Mouse (Mus musculus) embryonic facial prominence, embryonic 13.5 days (tissue): Measurements from ENCODE around the gene Fis1. TPM values are rescaled to one million over a fixed set of nuclear protein-coding genes. Genes with fewer than 3 reads are reported as not detected.
A peak's percentile ranks its signal among the peaks of the same experiment; 100 is the strongest.
"Not testable (repeated sequence)": the region's sequence is repeated elsewhere in the genome, so short reads cannot be mapped to it uniquely, and the experiment has no call there.

ENCODE experiments used
- ATAC-seq: fragments of 200-750 bp; cut with Nextera tagmentation; 2 replicates; pipeline ENCODE4 v1.8.0; 2017; ENCODE audit warnings: low read depth; ENCODE audit not compliant: insufficient number of reproducible peaks, insufficient read depth, low FRiP score, low TSS enrichment
- H3K27ac ChIP-seq: fragments of 300-500 bp; sonication (generic); 2 replicates; pipeline ENCODE4 v1.5.1; 2015; ENCODE audit warnings: moderate library complexity, mild to moderate bottlenecking, inconsistent platforms
- H3K27me3 ChIP-seq: fragments of 300-500 bp; sonication (generic); 2 replicates; pipeline ENCODE4 v1.6.1; 2015; ENCODE audit warnings: mild to moderate bottlenecking, inconsistent platforms
- H3K36me3 ChIP-seq: fragments of 300-500 bp; sonication (generic); 2 replicates; pipeline ENCODE4 v1.6.1; 2015; ENCODE audit warnings: mild to moderate bottlenecking, inconsistent platforms
- H3K4me1 ChIP-seq: fragments of 300-500 bp; sonication (generic); 2 replicates; pipeline ENCODE4 v1.6.1; 2015; ENCODE audit warnings: inconsistent platforms
- H3K4me2 ChIP-seq: fragments of 300-500 bp; sonication (generic); 2 replicates; pipeline ENCODE4 v1.6.1; 2015; ENCODE audit warnings: moderate library complexity, mild to moderate bottlenecking, inconsistent platforms
- H3K4me3 ChIP-seq: fragments of 300-500 bp; sonication (generic); 2 replicates; pipeline ENCODE4 v1.5.1; 2015; ENCODE audit warnings: mild to moderate bottlenecking, inconsistent platforms
- H3K9ac ChIP-seq: fragments of 300-500 bp; sonication (generic); 2 replicates; pipeline ENCODE4 v1.6.1; 2015; ENCODE audit warnings: mild to moderate bottlenecking, inconsistent platforms
- H3K9me3 ChIP-seq: fragments of 300-500 bp; sonication (generic); 2 replicates; pipeline ENCODE4 v1.6.1; 2016; ENCODE audit warnings: inconsistent platforms
- WGBS: fragments of 180-500 bp; shearing (Covaris S2); methylation state at CpG from one replicate; pipeline ENCODE4 v1.1.7; 2015; ENCODE audit warnings: mixed read lengths; 5-methylcytosine and 5-hydroxymethylcytosine counted together
- polyA plus RNA-seq: library from polyadenylated mRNA; unstranded; fragments of >200 nt; fragmentation: Nextera tagmentation; extraction: Ambion mirVana; gene quantifications from 2 replicates; pipeline ENCODE4 v1.2.1, GENCODE M21; 2015

Fis1 gene
- polyA plus RNA-seq, 1 experiment from 2014 or later = 282 TPM

GRCm38 (mm10) chr5:136923751-136924478, 29.2 kb upstream of the Fis1 start:
- H3K4me2 ChIP-seq = no peak overlapping the region

GRCm38 (mm10) chr5:136929073-136929472, 24.0 kb upstream of the Fis1 start:
- Histone ChIP-seq H3K4me1 (peaks cover 5% of the 10 kb centered on the region), H3K36me3 (peaks cover 23% of the 10 kb centered on the region), H3K9ac (peak overlapping the region; percentile 46; the same call in 1 of the 2 replicates), H3K27me3 (no peaks in the 10 kb centered on the region), H3K9me3 (no peaks in the 10 kb centered on the region), H3K27ac (no peak overlapping the region), H3K4me3 (no peak overlapping the region), H3K4me2 (no peak overlapping the region)
- 17% methylated on average over 4 of the region's 4 CpGs for WGBS
- ATAC-seq = peak; percentile 63; the same call in 1 of the 2 replicates

More at GRCm38 (mm10) chr5:136923751-136924478, 29.2 kb upstream of the Fis1 start:
- peaks cover 5% of the 10 kb centered on the region; the same call in 1 of the 2 replicates for H3K4me1 ChIP-seq
- no peaks in the 10 kb centered on the region for H3K27me3 ChIP-seq
- no peak overlapping the region for H3K27ac ChIP-seq
- 68% methylated on average over 7 of the region's 7 CpGs for WGBS
- H3K4me3 ChIP-seq = no peak overlapping the region
- no peak for ATAC-seq
- no peaks in the 10 kb centered on the region for H3K9me3 ChIP-seq
- no peak overlapping the region for H3K9ac ChIP-seq
- peaks cover 17% of the 10 kb centered on the region for H3K36me3 ChIP-seq

GRCm38 (mm10) chr5:136931896-136932295, 21.2 kb upstream of the Fis1 start:
- Histone ChIP-seq H3K9ac (no peak overlapping the region), H3K4me3 (no peak overlapping the region), H3K4me2 (no peak overlapping the region), H3K27ac (no peak overlapping the region), H3K27me3 (no peaks in the 10 kb centered on the region), H3K9me3 (no peaks in the 10 kb centered on the region), H3K36me3 (peaks cover 10% of the 10 kb centered on the region; the same call in 1 of the 2 replicates), H3K4me1 (peaks cover 5% of the 10 kb centered on the region)
- no peak for ATAC-seq
- WGBS = 81% methylated on average over 14 of the region's 14 CpGs

- Histone ChIP-seq H3K27ac (no peak overlapping the region), H3K9me3 (no peaks in the 10 kb centered on the region), H3K4me2 (no peak overlapping the region), H3K4me1 (peaks cover 5% of the 10 kb centered on the region), H3K4me3 (no peak overlapping the region), H3K36me3 (peaks cover 9% of the 10 kb centered on the region; the same call in 1 of the 2 replicates), H3K27me3 (no peaks in the 10 kb centered on the region), H3K9ac (no peak overlapping the region)
- ATAC-seq = no peak
- 69% methylated on average over 5 of the region's 5 CpGs for WGBS
Observed at GRCm38 (mm10) chr5:136932956-136933355, 20.1 kb upstream of the Fis1 start.

- peaks cover 9% of the 10 kb centered on the region; the same call in 1 of the 2 replicates for H3K36me3 ChIP-seq
- H3K4me2 ChIP-seq = no peak overlapping the region
- H3K27me3 ChIP-seq = no peaks in the 10 kb centered on the region
- H3K27ac ChIP-seq = no peak overlapping the region
- no peak overlapping the region for H3K4me3 ChIP-seq
- no peaks in the 10 kb centered on the region for H3K9me3 ChIP-seq
- no peak for ATAC-seq
- 79% methylated on average over 6 of the region's 6 CpGs for WGBS
- peaks cover 5% of the 10 kb centered on the region for H3K4me1 ChIP-seq
- no peak overlapping the region for H3K9ac ChIP-seq
Observed at GRCm38 (mm10) chr5:136933930-136934329, 19.1 kb upstream of the Fis1 start.

GRCm38 (mm10) chr5:136935905-136936695, 17.0 kb upstream of the Fis1 start:
- H3K4me2 ChIP-seq = no peak overlapping the region
- H3K4me1 ChIP-seq = no peaks in the 10 kb centered on the region
- no peaks in the 10 kb centered on the region for H3K27me3 ChIP-seq
- WGBS = 62% methylated on average over 7 of the region's 7 CpGs
- H3K36me3 ChIP-seq = peaks cover 6% of the 10 kb centered on the region; the same call in 1 of the 2 replicates
- no peaks in the 10 kb centered on the region for H3K9me3 ChIP-seq
- no peak overlapping the region for H3K4me3 ChIP-seq
- H3K9ac ChIP-seq = no peak overlapping the region
- no peak overlapping the region for H3K27ac ChIP-seq
- ATAC-seq = no peak

GRCm38 (mm10) chr5:136936750-136937149, 16.3 kb upstream of the Fis1 start:
- no peak overlapping the region for H3K9ac ChIP-seq
- H3K27me3 ChIP-seq = no peaks in the 10 kb centered on the region
- no peaks in the 10 kb centered on the region for H3K4me1 ChIP-seq
- no peak overlapping the region for H3K27ac ChIP-seq
- no peak overlapping the region for H3K4me2 ChIP-seq
- WGBS = 87% methylated on average over 6 of the region's 6 CpGs
- H3K9me3 ChIP-seq = no peaks in the 10 kb centered on the region
- ATAC-seq = no peak
- no peak overlapping the region for H3K4me3 ChIP-seq
- peaks cover 6% of the 10 kb centered on the region; the same call in 1 of the 2 replicates for H3K36me3 ChIP-seq

GRCm38 (mm10) chr5:136937621-136938020, 15.5 kb upstream of the Fis1 start:
- Histone ChIP-seq H3K27ac (no peak overlapping the region), H3K9ac (no peak overlapping the region), H3K9me3 (no peaks in the 10 kb centered on the region), H3K36me3 (peaks cover 6% of the 10 kb centered on the region; the same call in 1 of the 2 replicates), H3K4me2 (no peak overlapping the region), H3K4me3 (no peak overlapping the region), H3K4me1 (no peaks in the 10 kb centered on the region), H3K27me3 (no peaks in the 10 kb centered on the region)
- 86% methylated on average over 5 of the region's 5 CpGs for WGBS
- ATAC-seq = no peak

- Histone ChIP-seq H3K9ac (no peak overlapping the region), H3K4me3 (no peak overlapping the region), H3K27ac (no peak overlapping the region), H3K36me3 (0 out of 2 replicates have a peak, but pooled peaks cover 3% of the 10 kb centered on the region), H3K27me3 (no peaks in the 10 kb centered on the region), H3K9me3 (no peaks in the 10 kb centered on the region), H3K4me2 (no peak overlapping the region), H3K4me1 (no peaks in the 10 kb centered on the region)
- no peak for ATAC-seq
- WGBS = 65% methylated on average over 7 of the region's 7 CpGs
Observed at GRCm38 (mm10) chr5:136939284-136939683, 13.8 kb upstream of the Fis1 start.

- H3K36me3 ChIP-seq, H3K9ac ChIP-seq, H3K4me1 ChIP-seq, H3K4me2 ChIP-seq, H3K27me3 ChIP-seq, H3K9me3 ChIP-seq, H3K27ac ChIP-seq, ATAC-seq, H3K4me3 ChIP-seq: not testable (repeated sequence)
- WGBS = 77% methylated on average over 6 of the region's 6 CpGs
Observed at GRCm38 (mm10) chr5:136940029-136940428, 13.0 kb upstream of the Fis1 start.

GRCm38 (mm10) chr5:136940845-136941560, 12.1 kb upstream of the Fis1 start:
- Histone ChIP-seq H3K4me3 (no peak overlapping the region), H3K27ac (no peak overlapping the region), H3K4me2 (no peak overlapping the region), H3K9ac (no peak overlapping the region), H3K36me3 (no peaks in the 10 kb centered on the region), H3K27me3 (no peaks in the 10 kb centered on the region), H3K4me1 (no peaks in the 10 kb centered on the region), H3K9me3 (no peaks in the 10 kb centered on the region)
- WGBS = 85% methylated on average over 12 of the region's 12 CpGs
- no peak for ATAC-seq
